Mouse (Mus musculus) stomach, embryonic 16.5 days (tissue): ENCODE measurements around the gene D11Wsu47e. TPM values are rescaled to one million over a fixed set of nuclear protein-coding genes. Genes with fewer than 3 reads are reported as not detected.

Experiments
- ATAC-seq: fragments of 200-750 bp; cut with Nextera tagmentation; 2 replicates; pipeline ENCODE4 v1.8.0; 2017; ENCODE audit warnings: moderate number of reproducible peaks, moderate TSS enrichment; ENCODE audit not compliant: insufficient read depth, low FRiP score
- H3K27ac ChIP-seq: fragments of 300-500 bp; sonication (generic); 2 replicates; pipeline ENCODE4 v1.5.1; 2014; ENCODE audit warnings: low read length
- H3K27me3 ChIP-seq: fragments of 300-500 bp; sonication (generic); 2 replicates; pipeline ENCODE4 v1.6.1; 2014; ENCODE audit warnings: low read length, control low read depth, mixed read lengths; ENCODE audit not compliant: control insufficient read depth, insufficient read depth
- H3K36me3 ChIP-seq: fragments of 300-500 bp; sonication (generic); 2 replicates; pipeline ENCODE4 v1.6.1; 2014; ENCODE audit warnings: low read length; ENCODE audit not compliant: control insufficient read depth, insufficient read depth
- H3K4me1 ChIP-seq: fragments of 300-500 bp; sonication (generic); 2 replicates; pipeline ENCODE4 v1.6.1; 2014; ENCODE audit warnings: low read length, control low read depth, mixed read lengths; ENCODE audit not compliant: control insufficient read depth, insufficient read depth
- H3K4me2 ChIP-seq: fragments of 300-500 bp; sonication (generic); 2 replicates; pipeline ENCODE4 v1.6.1; 2014; ENCODE audit warnings: low read depth, low read length, mixed read lengths
- H3K4me3 ChIP-seq: fragments of 300-500 bp; sonication (generic); replicated peaks from 2 replicates; pipeline ENCODE4 v1.5.1; 2014; ENCODE audit warnings: mild to moderate bottlenecking, low read length
- H3K9ac ChIP-seq: fragments of 300-500 bp; sonication (generic); 2 replicates; pipeline ENCODE4 v1.6.1; 2014; ENCODE audit warnings: low read length
- H3K9me3 ChIP-seq: fragments of 300-500 bp; sonication (generic); replicated peaks from 2 replicates; pipeline ENCODE4 v1.6.1; 2016; ENCODE audit warnings: low read length, control low read depth; ENCODE audit not compliant: control insufficient read depth
- WGBS: fragments of 180-500 bp; shearing (Covaris S2); extraction: QIAGEN DNeasy Blood & Tissue Kit; methylation state at CpG from one replicate; pipeline ENCODE4 v1.1.7; 2014; 5-methylcytosine and 5-hydroxymethylcytosine counted together
- polyA plus RNA-seq: library from polyadenylated mRNA; unstranded; fragments of >200 nt; fragmentation: Nextera tagmentation; extraction: Ambion mirVana; gene quantifications from 2 replicates; pipeline ENCODE4 v1.2.1, GENCODE M21; 2015

D11Wsu47e gene
- 13.9 and 17.1 TPM in 2 replicates for polyA plus RNA-seq

- under 1% methylated on average over 73 of the region's 73 CpGs for WGBS
- Histone ChIP-seq H3K4me3 (peak within 1 kb of the TSS; percentile 95), H3K9ac (peak within 1 kb of the TSS; percentile 92), H3K36me3 (peaks cover 11% of the 10 kb centered on the region; the same call in 1 of the 2 replicates), H3K4me1 (peaks cover 33% of the 10 kb centered on the region), H3K4me2 (peak within 1 kb of the TSS; percentile 68), H3K27me3 (no peaks in the 10 kb centered on the region), H3K9me3 (no peaks in the 10 kb centered on the region), H3K27ac (peak within 1 kb of the TSS; percentile 97)
- ATAC-seq = peak; percentile 95
These were observed at the start of gene D11Wsu47e, which contains the start of gene Fam104a for GRCm38 (mm10) chr11:113683957-113684706. Gene D11Wsu47e (plus strand): TSS chr11:113684412. Gene Fam104a (minus strand): TSS chr11:113684155.

DNA sequence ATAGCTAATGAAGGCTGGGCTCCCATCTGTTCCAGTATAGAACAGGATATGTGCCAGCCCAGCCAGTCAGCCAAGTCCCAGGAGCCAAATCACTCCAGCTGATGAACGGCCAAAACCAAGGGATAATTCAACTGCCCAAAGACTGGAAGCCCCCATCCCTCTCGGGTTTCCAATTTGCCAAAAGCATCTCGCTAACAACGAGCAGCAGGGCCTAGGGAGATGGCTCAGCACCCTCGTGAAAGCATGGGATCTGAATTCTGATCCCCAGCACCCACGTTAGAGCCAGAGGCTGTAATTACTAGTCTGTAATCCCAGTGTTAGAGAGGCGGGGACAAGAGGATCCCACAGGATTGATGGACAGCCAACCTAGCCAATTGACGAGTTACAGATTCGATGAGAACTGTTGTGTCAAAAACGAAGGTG is 49.5 kb upstream of the D11Wsu47e start:
- no peak overlapping the region for H3K4me3 ChIP-seq
- H3K27ac ChIP-seq = no peak overlapping the region
- no peak overlapping the region for H3K9ac ChIP-seq
- H3K9me3 ChIP-seq = peaks cover 7% of the 10 kb centered on the region
- 72% methylated on average over 10 of the region's 10 CpGs for WGBS
- no peaks in the 10 kb centered on the region for H3K27me3 ChIP-seq
- H3K4me2 ChIP-seq = no peak overlapping the region
- no peaks in the 10 kb centered on the region for H3K36me3 ChIP-seq
- no peaks in the 10 kb centered on the region for H3K4me1 ChIP-seq
- ATAC-seq = no peak

GRCm38 (mm10) chr11:113638680-113639079 is 45.5 kb upstream of the D11Wsu47e start:
- H3K4me1 ChIP-seq = no peaks in the 10 kb centered on the region
- WGBS = 89% methylated on average over 12 of the region's 12 CpGs
- ATAC-seq = no peak

GRCm38 (mm10) chr11:113645181-113645580 is 39.0 kb upstream of the D11Wsu47e start:
- H3K27ac ChIP-seq = no peak overlapping the region
- no peak overlapping the region for H3K4me3 ChIP-seq
- H3K9me3 ChIP-seq = no peaks in the 10 kb centered on the region
- H3K4me2 ChIP-seq = no peak overlapping the region
- no peaks in the 10 kb centered on the region for H3K27me3 ChIP-seq
- 88% methylated on average over 3 of the region's 3 CpGs for whole genome bisulfite sequencing
- H3K9ac ChIP-seq = no peak overlapping the region
- no peak for ATAC-seq
- H3K36me3 ChIP-seq = no peaks in the 10 kb centered on the region
- H3K4me1 ChIP-seq = peaks cover 4% of the 10 kb centered on the region

More at GRCm38 (mm10) chr11:113638680-113639079, 45.5 kb upstream of the D11Wsu47e start:
- H3K36me3 ChIP-seq = no peaks in the 10 kb centered on the region
- H3K9me3 ChIP-seq = peaks cover 7% of the 10 kb centered on the region
- no peak overlapping the region for H3K4me3 ChIP-seq
- H3K9ac ChIP-seq = no peak overlapping the region
- H3K27me3 ChIP-seq = no peaks in the 10 kb centered on the region
- H3K4me2 ChIP-seq = no peak overlapping the region
- H3K27ac ChIP-seq = no peak overlapping the region

- 0 out of 2 replicates have a peak overlapping the region, but pooled peaks have one; percentile 33 for H3K9ac ChIP-seq
- ATAC-seq = no peak
These were observed 36.1 kb upstream of the D11Wsu47e start for GRCm38 (mm10) chr11:113648152-113648551.

GRCm38 (mm10) chr11:113648690-113649352 is 35.4 kb upstream of the D11Wsu47e start, which contains the start of gene Cog1:
Gene Cog1 (plus strand): TSS chr11:113649169.
- Histone ChIP-seq H3K27me3 (no peaks in the 10 kb centered on the region), H3K36me3 (peaks cover 7% of the 10 kb centered on the region; the same call in 1 of the 2 replicates), H3K9me3 (no peaks in the 10 kb centered on the region), H3K4me2 (peak within 1 kb of the TSS; percentile 85), H3K4me1 (peaks cover 13% of the 10 kb centered on the region), H3K9ac (peak within 1 kb of the TSS; percentile 95), H3K27ac (peak within 1 kb of the TSS; percentile 85), H3K4me3 (peak within 1 kb of the TSS; percentile 85)
- no peak for ATAC-seq
- 41% methylated on average over 26 of the region's 26 CpGs for WGBS

More at GRCm38 (mm10) chr11:113648152-113648551, 36.1 kb upstream of the D11Wsu47e start:
- no peak overlapping the region; the same call in 1 of the 2 replicates for H3K4me2 ChIP-seq
- H3K4me3 ChIP-seq = no peak overlapping the region
- H3K36me3 ChIP-seq = peaks cover 3% of the 10 kb centered on the region; the same call in 1 of the 2 replicates
- peaks cover 13% of the 10 kb centered on the region for H3K4me1 ChIP-seq
- H3K27me3 ChIP-seq = no peaks in the 10 kb centered on the region
- H3K9me3 ChIP-seq = no peaks in the 10 kb centered on the region
- no peak overlapping the region for H3K27ac ChIP-seq
- WGBS = 2% methylated on average over 15 of the region's 15 CpGs

DNA sequence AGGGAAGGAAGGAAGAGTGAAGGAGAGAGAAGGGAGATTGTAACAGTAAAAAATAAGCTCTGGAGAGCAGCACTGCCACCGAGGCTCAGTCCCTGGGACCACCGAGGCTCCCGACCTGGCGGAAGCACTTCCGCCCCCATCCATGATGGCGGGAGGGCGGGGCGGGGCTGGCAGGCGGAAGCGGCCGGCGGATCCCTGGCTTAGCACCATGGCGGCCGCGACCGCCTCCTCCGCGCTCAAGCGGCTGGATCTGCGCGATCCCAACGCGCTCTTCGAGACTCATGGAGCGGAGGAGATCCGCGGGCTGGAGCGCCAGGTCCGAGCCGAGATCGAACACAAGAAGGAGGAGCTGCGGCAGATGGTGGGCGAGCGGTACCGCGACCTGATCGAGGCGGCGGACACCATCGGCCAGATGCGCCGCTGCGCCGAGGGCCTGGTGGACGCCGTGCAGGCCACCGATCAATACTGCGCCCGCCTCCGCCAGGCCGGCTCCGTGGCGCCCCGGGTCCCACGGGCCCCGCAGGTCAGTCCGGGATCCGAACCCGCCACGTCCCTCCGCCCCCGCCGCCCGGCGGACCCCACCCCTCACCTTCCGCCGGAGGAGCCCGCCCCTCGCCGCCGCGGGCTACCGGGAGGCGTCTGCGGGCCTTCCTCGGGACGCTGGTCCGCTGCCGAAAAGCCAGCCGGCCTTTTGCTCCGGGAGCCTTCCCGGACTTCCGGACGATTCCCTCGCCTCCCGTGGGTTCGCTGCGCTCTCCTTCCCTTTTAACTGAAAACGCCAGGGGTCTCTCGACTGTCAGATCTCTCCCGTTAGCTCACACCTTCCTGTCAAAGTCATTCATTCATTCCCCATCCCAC is 34.6 kb upstream of the D11Wsu47e start, which contains the start of gene Slc39a11:
Slc39a11 (minus strand) TSS at position 727 of the 858 bp plus-strand sequence.
- H3K9ac ChIP-seq = peak within 1 kb of the TSS; percentile 95
- peaks cover 13% of the 10 kb centered on the region for H3K4me1 ChIP-seq
- WGBS = under 1% methylated on average over 91 of the region's 91 CpGs
- peak within 1 kb of the TSS; percentile 85 for H3K4me3 ChIP-seq
- H3K36me3 ChIP-seq = peaks cover 10% of the 10 kb centered on the region; the same call in 1 of the 2 replicates
- ATAC-seq = peak; percentile 78
- H3K9me3 ChIP-seq = no peaks in the 10 kb centered on the region
- H3K27ac ChIP-seq = peak within 1 kb of the TSS; percentile 85
- H3K27me3 ChIP-seq = no peaks in the 10 kb centered on the region
- H3K4me2 ChIP-seq = peak within 1 kb of the TSS; percentile 85

- H3K27me3 ChIP-seq = no peaks in the 10 kb centered on the region
- peaks cover 13% of the 10 kb centered on the region for H3K4me1 ChIP-seq
- no peak overlapping the region for H3K9ac ChIP-seq
- no peak overlapping the region for H3K4me2 ChIP-seq
- peak; percentile 16; the same call in 1 of the 2 replicates for ATAC-seq
- peaks cover 10% of the 10 kb centered on the region; the same call in 1 of the 2 replicates for H3K36me3 ChIP-seq
- no peak overlapping the region for H3K4me3 ChIP-seq
- H3K9me3 ChIP-seq = no peaks in the 10 kb centered on the region
- H3K27ac ChIP-seq = no peak overlapping the region; the same call in 1 of the 2 replicates
- WGBS = 63% methylated on average over 22 of the region's 22 CpGs
These were observed 32.9 kb upstream of the D11Wsu47e start for GRCm38 (mm10) chr11:113651206-113651906.
